ENCODE assay signal across 16 mouse cellular contexts in genomic region chr3:85214926-85215325, GRCm38 (mm10).
DNase-seq lines count a peak whose midpoint lies in the region; ATAC-seq lines count a peak whose summit lies in the region.
"Had no signal": no experiment of that assay in that cellular context is flagged by ENCODE, and none has a peak within 500 bp of the region (broad histone marks: within the 10 kb centered on the region; RNA-seq: fewer than 3 reads in every experiment).

No protein-coding gene starts in this region.

- no peak overlapping the region for H3K4me3 ChIP-seq in heart, embryonic 16.5 days (ENCODE audit: low read length)
- H3K4me3 ChIP-seq: embryonic facial prominence, embryonic 12.5 days; forebrain, embryonic 10.5 days; limb, embryonic 13.5 days; midbrain, embryonic 10.5 days had no signal

- peak overlapping the region; percentile 46 for H3K9ac ChIP-seq in heart, embryonic 16.5 days (ENCODE audit: low read length)
- H3K9ac ChIP-seq: embryonic facial prominence, embryonic 12.5 days; limb, embryonic 13.5 days had no signal

- H3K9me3 ChIP-seq in heart, embryonic 16.5 days (replicated peaks; ENCODE audit: control insufficient read depth, low read length) = no peaks in the 10 kb centered on the region
- H3K9me3 ChIP-seq: embryonic facial prominence, embryonic 12.5 days; forebrain, embryonic 10.5 days; limb, embryonic 13.5 days; midbrain, embryonic 10.5 days had no signal

- DNase-seq in adrenal gland, postnatal 25 days = peak; percentile 8
- no peak for DNase-seq in adrenal gland, postnatal 14 days
- peak; percentile 26 for DNase-seq in ovary, postnatal 36 days (ENCODE audit: low spot score)
- DNase-seq in ovary, postnatal 10 days (ENCODE audit: low spot score) = no peak
- peak; percentile 84 for DNase-seq in testis, postnatal 14 days (ENCODE audit: low spot score)
- no peak for DNase-seq in frontal cortex, postnatal 10 days (ENCODE audit: low spot score in 2 of 2)
- DNase-seq: lung, postnatal 36 days; thymus, postnatal 4 days had no signal

- no peaks in the 10 kb centered on the region for H3K36me3 ChIP-seq in heart, embryonic 16.5 days (ENCODE audit: control insufficient read depth, insufficient read depth)
- H3K36me3 ChIP-seq: embryonic facial prominence, embryonic 12.5 days; forebrain, embryonic 10.5 days; limb, embryonic 13.5 days; midbrain, embryonic 10.5 days had no signal

- peak; percentile 64 for ATAC-seq in heart, embryonic 16.5 days (replicated peaks; ENCODE audit: extremely low read depth, insufficient read depth, low FRiP score)
- no peak for ATAC-seq in erythroblast, adult 5-6 weeks (replicated peaks; ENCODE audit: low FRiP score, poor library complexity, severe bottlenecking)
- ATAC-seq: Patski had no signal

- H3K4me2 ChIP-seq in heart, embryonic 16.5 days (ENCODE audit: low read depth, low read length) = peak overlapping the region; percentile 38
- H3K4me2 ChIP-seq: embryonic facial prominence, embryonic 12.5 days; limb, embryonic 13.5 days had no signal

- H3K27me3 ChIP-seq in heart, embryonic 16.5 days (ENCODE audit: control insufficient read depth, insufficient read depth, low read length) = no peaks in the 10 kb centered on the region
- H3K27me3 ChIP-seq: embryonic facial prominence, embryonic 12.5 days; limb, embryonic 13.5 days had no signal

- H3K27ac ChIP-seq in heart, embryonic 16.5 days (ENCODE audit: low read length) = peak overlapping the region; percentile 88
- H3K27ac ChIP-seq: embryonic facial prominence, embryonic 12.5 days; forebrain, embryonic 10.5 days; limb, embryonic 13.5 days; midbrain, embryonic 10.5 days; stomach, postnatal 0 days had no signal

- H3K4me1 ChIP-seq in heart, embryonic 16.5 days (ENCODE audit: control insufficient read depth, insufficient read depth, low read length) = peaks cover 30% of the 10 kb centered on the region
- H3K4me1 ChIP-seq: embryonic facial prominence, embryonic 12.5 days; forebrain, embryonic 10.5 days; midbrain, embryonic 10.5 days had no signal

- WGBS in heart, embryonic 16.5 days = 32% methylated on average over 5 of the region's 5 CpGs

Comparison
In these comparisons a context has a peak if more than half of its experiments do, and no peak if none do; other contexts are left out.
1. DNase-seq: peak in adrenal gland, postnatal 25 days (single experiment), ovary, postnatal 36 days (single experiment) and testis, postnatal 14 days (single experiment); none in adrenal gland, postnatal 14 days (single experiment), ovary, postnatal 10 days (single experiment) and frontal cortex, postnatal 10 days (0 of 2).